Mouse (Mus musculus) adipose tissue, adult 10 weeks (tissue): ENCODE results near the gene Neurog3. TPM values are rescaled to one million over a fixed set of nuclear protein-coding genes. Genes with fewer than 3 reads are reported as not detected.

Experiments
- polyA plus RNA-seq: library from polyadenylated mRNA; stranded (reverse); fragments of 350-450 nt; fragmentation: Illumina TruSeq; extraction: RNeasy Lipid Tissue Mini Kit (QIAGEN cat#74804); gene quantifications from one replicate; pipeline ENCODE4 v1.2.3, GENCODE M21; 2014; ENCODE audit warnings: low read depth, low replicate concordance

Neurog3 gene
- polyA plus RNA-seq: not detected

DNA sequence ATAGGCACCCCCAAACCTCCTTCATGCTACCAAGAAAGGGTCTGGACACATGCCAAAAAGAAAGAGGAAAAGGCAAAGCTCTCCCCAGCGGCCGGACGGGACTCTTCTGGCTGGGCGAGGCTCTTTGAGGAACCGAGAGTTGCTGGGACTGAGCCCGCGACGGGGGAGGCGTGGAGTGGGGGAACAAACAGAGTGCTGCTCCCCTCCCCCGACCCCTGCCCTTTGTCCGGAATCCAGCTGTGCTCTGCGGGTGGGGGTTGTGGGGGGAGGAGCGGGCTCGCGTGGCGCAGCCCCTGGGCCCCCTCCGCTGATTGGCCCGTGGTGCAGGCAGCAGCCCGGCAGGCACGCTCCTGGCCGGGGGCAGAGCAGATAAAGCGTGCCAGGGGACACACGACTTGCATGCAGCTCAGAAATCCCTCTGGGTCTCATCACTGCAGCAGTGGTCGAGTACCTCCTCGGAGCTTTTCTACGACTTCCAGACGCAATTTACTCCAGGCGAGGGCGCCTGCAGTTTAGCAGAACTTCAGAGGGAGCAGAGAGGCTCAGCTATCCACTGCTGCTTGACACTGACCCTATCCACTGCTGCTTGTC lies at the start of gene Neurog3:
Gene Neurog3 (plus strand): TSS at position 400 of the 591 bp plus-strand sequence.

GRCm38 (mm10) chr10:62143820-62144219 lies 10.9 kb downstream of the Neurog3 start, which contains the start of gene Fam241b:
TSS of gene Fam241b (minus strand) at chr10:62143920.

Other genes starting within 250 kb of the Neurog3 start
- gene Col13a1, start 154.0 kb upstream of the Neurog3 start, polyA plus RNA-seq: 4.2 TPM
- gene Fam241b, start 10.8 kb downstream of the Neurog3 start, polyA plus RNA-seq: 9.5 TPM
- 68.7 TPM for gene Tspan15, start 98.2 kb downstream of the Neurog3 start, polyA plus RNA-seq
- gene Tacr2, start 119.3 kb downstream of the Neurog3 start, polyA plus RNA-seq: not detected
- gene Hk1, start 246.8 kb downstream of the Neurog3 start, polyA plus RNA-seq: 53.4 TPM